8 mouse cellular contexts compared by ENCODE assay signal in genomic region chr7:98308607-98309218, GRCm38 (mm10). TPM values are rescaled to one million over a fixed set of nuclear protein-coding genes. Genes with fewer than 3 reads are reported as not detected.
DNase-seq lines count a peak whose midpoint lies in the region.
"Had no signal": no experiment of that assay in that cellular context is flagged by ENCODE, and none has a peak within 500 bp of the region (broad histone marks: within the 10 kb centered on the region; RNA-seq: fewer than 3 reads in every experiment).

No protein-coding gene starts in this region.

- H3K4me3 ChIP-seq in embryonic facial prominence, embryonic 10.5 days, result peak overlapping the region; percentile 89
- peak overlapping the region; percentile 89 for H3K4me3 ChIP-seq in hindbrain, embryonic 10.5 days
- H3K4me3 ChIP-seq in megakaryocyte, embryonic 14.5 days (replicated peaks), result peak overlapping the region; percentile 97

- intact Hi-C loops in left cerebral cortex, postnatal 36 days (cut with DNase I), result no loop called here

- under 1% methylated on average over 33 of the region's 33 CpGs for WGBS in embryonic facial prominence, embryonic 10.5 days
- under 1% methylated on average over 33 of the region's 33 CpGs for WGBS in hindbrain, embryonic 10.5 days

- H3K36me3 ChIP-seq in embryonic facial prominence, embryonic 10.5 days (replicated peaks), result no peaks in the 10 kb centered on the region
- H3K36me3 ChIP-seq in hindbrain, embryonic 10.5 days, result no peaks in the 10 kb centered on the region
- no peaks in the 10 kb centered on the region for H3K36me3 ChIP-seq in megakaryocyte, embryonic 14.5 days (replicated peaks; ENCODE audit: low read length)

- peaks cover 15% of the 10 kb centered on the region for H3K4me1 ChIP-seq in embryonic facial prominence, embryonic 10.5 days
- peaks cover 13% of the 10 kb centered on the region for H3K4me1 ChIP-seq in hindbrain, embryonic 10.5 days (replicated peaks)
- H3K4me1 ChIP-seq in megakaryocyte, embryonic 14.5 days, result peaks cover 31% of the 10 kb centered on the region

- no peaks in the 10 kb centered on the region for H3K9me3 ChIP-seq in embryonic facial prominence, embryonic 10.5 days
- H3K9me3 ChIP-seq in hindbrain, embryonic 10.5 days, result no peaks in the 10 kb centered on the region
- H3K9me3 ChIP-seq in megakaryocyte, embryonic 14.5 days, result no peaks in the 10 kb centered on the region

- H3K27me3 ChIP-seq in embryonic facial prominence, embryonic 10.5 days (replicated peaks; ENCODE audit: low read depth, poor library complexity, severe bottlenecking), result peaks cover 11% of the 10 kb centered on the region
- 0 out of 2 replicates have a peak, but pooled peaks cover 4% of the 10 kb centered on the region for H3K27me3 ChIP-seq in hindbrain, embryonic 10.5 days (ENCODE audit: insufficient read depth, poor library complexity, severe bottlenecking)
- peaks cover 10% of the 10 kb centered on the region for H3K27me3 ChIP-seq in megakaryocyte, embryonic 14.5 days (replicated peaks)

- H3K27ac ChIP-seq in embryonic facial prominence, embryonic 10.5 days (replicated peaks), result peak overlapping the region; percentile 87
- H3K27ac ChIP-seq in hindbrain, embryonic 10.5 days, result peak overlapping the region; percentile 87

- peak; percentile 4 for DNase-seq in retina, postnatal 7 days (ENCODE audit: low read depth, low spot score)
- DNase-seq in retina, postnatal 1 day, result no peak
- DNase-seq in embryonic facial prominence, embryonic 10.5 days (ENCODE audit: low spot score), result no peak
- DNase-seq in hindbrain, embryonic 10.5 days (ENCODE audit: low spot score), result no peak
- DNase-seq in left cerebral cortex, postnatal 36 days (ENCODE audit: low spot score in 2 of 2), result no peak
- DNase-seq in thymus, postnatal 4 days, result no peak

RNA-seq across cellular contexts. Expression of gene Acer3, which starts 12.3 kb away (rescaled TPM):
- polyA plus RNA-seq in embryonic facial prominence, embryonic 10.5 days (2016; fragmentation: Nextera tagmentation; extraction: Ambion mirVana), result 18.0 and 21.3 TPM in 2 replicates
- 18.5 and 22.2 TPM in 2 replicates for polyA plus RNA-seq in hindbrain, embryonic 10.5 days (2016; fragmentation: Nextera tagmentation; extraction: Ambion mirVana)
- 1.2 TPM in 1 of 2 replicates, not detected in the other for polyA plus RNA-seq in megakaryocyte, embryonic 14.5 days (2012; ENCODE audit: insufficient read depth, low replicate concordance)
- 10 to 100 TPM; 21.3 to 21.8 TPM for total RNA-seq in left cerebral cortex, postnatal 36 days (2021)

RNA-seq across cellular contexts. Expression of gene Tsku, which starts 52.4 kb away (rescaled TPM):
- polyA plus RNA-seq in embryonic facial prominence, embryonic 10.5 days (2016; fragmentation: Nextera tagmentation; extraction: Ambion mirVana), result 9.7 and 10.9 TPM in 2 replicates
- 8.1 and 10.2 TPM in 2 replicates for polyA plus RNA-seq in hindbrain, embryonic 10.5 days (2016; fragmentation: Nextera tagmentation; extraction: Ambion mirVana)
- 1.2 TPM in 1 of 2 replicates, not detected in the other for polyA plus RNA-seq in megakaryocyte, embryonic 14.5 days (2012; ENCODE audit: insufficient read depth, low replicate concordance)
- total RNA-seq in left cerebral cortex, postnatal 36 days (2021), result 1 to 10 TPM; 3.1 to 3.4 TPM
- total RNA-seq: hematopoietic stem cell, adult 5-6 weeks had no signal
